Mouse (Mus musculus): Measurements from ENCODE around the gene Ankrd35. TPM values are rescaled to one million over a fixed set of nuclear protein-coding genes. Genes with fewer than 3 reads are reported as not detected.
A peak's percentile ranks its signal among the peaks of the same experiment; 100 is the strongest.
"Not testable (repeated sequence)": the region's sequence is repeated elsewhere in the genome, so short reads cannot be mapped to it uniquely, and the experiment has no call there.

The Ankrd35 gene
- polyA plus RNA-seq, 1 experiment from 2014 or later: 2.8 TPM

DNA sequence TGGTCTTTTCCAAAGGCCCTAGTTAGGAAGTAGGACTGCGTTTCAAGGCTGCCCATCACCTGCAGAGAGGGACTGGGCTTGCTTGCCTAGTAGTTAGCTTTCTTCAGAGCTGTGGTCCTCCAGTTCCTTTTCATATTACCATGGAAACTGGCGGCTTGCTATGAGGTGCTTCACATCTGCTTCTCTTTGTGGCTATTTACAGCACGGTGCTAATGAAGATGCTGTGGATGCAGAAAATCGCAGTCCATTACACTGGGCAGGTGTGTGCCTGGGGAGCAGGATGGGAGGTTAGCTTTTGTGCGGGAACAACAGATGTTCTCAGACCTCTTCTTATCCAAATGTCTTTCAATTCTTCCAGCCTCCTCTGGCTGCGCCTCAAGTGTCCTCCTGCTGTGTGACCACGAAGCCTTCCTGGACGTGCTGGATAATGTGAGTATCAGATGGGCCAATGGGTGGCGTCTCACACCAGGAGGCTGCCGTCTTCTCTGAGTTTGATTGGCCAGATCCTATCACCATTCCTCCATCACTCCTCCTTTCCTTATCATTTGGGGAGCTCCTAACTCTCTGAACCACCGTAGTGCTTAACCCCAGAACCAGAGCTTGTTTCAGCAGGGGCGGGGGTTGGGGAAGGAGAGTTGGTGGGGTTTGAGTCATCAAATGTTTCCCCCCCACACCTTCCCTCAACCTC, 10.5 kb downstream of the Ankrd35 start:
- Histone ChIP-seq H3K36me3 (ENCODE audit: control insufficient read depth, insufficient read depth, low read length) (no peaks in the 10 kb centered on the region), H3K9ac (ENCODE audit: low read depth, low read length) (no peak overlapping the region; the same call in 1 of the 2 replicates), H3K27ac (ENCODE audit: low read depth, low read length) (no peak overlapping the region), H3K9me3 (ENCODE audit: control insufficient read depth, low read length) (no peaks in the 10 kb centered on the region), H3K4me1 (ENCODE audit: control insufficient read depth, insufficient read depth, low read depth, low read length) (peaks cover 3% of the 10 kb centered on the region; the same call in 1 of the 2 replicates), H3K4me3 (ENCODE audit: low read length) (no peak overlapping the region), H3K27me3 (replicated peaks; ENCODE audit: control insufficient read depth, insufficient read depth, low read length) (peaks cover 2% of the 10 kb centered on the region; the same call in 1 of the 2 replicates), H3K4me2 (ENCODE audit: low read length) (no peak overlapping the region)
- WGBS: 15% methylated on average over 12 of the region's 12 CpGs
- ATAC-seq: peak; percentile 67

DNA sequence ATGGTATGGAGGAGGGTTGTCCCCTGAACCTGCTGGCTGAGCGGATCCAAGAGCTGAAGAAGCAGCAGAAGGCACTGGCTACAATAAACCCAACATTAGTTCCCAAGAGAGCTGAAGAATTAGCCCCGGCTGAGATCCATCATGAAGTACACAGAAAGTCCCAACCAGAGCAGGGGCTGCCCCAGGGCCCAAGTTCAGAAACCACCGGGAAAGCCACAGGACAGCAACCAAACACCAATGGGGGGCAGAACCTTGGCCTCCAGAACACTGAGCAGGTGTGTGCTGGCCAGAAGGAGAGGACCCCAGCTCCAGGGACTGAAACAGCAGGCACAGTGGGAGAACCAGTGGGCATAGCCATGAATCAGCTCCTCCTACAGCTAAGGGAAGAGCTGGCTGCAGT, 13.6 kb downstream of the Ankrd35 start:
- peaks cover 3% of the 10 kb centered on the region; the same call in 1 of the 2 replicates for H3K4me1 ChIP-seq (ENCODE audit: control insufficient read depth, insufficient read depth, low read depth, low read length)
- no peak overlapping the region for H3K4me3 ChIP-seq (ENCODE audit: low read length)
- H3K36me3 ChIP-seq (ENCODE audit: control insufficient read depth, insufficient read depth, low read length): no peaks in the 10 kb centered on the region
- no peak overlapping the region for H3K4me2 ChIP-seq (ENCODE audit: low read length)
- no peak overlapping the region for H3K27ac ChIP-seq (ENCODE audit: low read depth, low read length)
- no peaks in the 10 kb centered on the region for H3K9me3 ChIP-seq (ENCODE audit: control insufficient read depth, low read length)
- H3K9ac ChIP-seq (ENCODE audit: low read depth, low read length): no peak overlapping the region
- ATAC-seq: no peak
- WGBS: 89% methylated on average over 3 of the region's 3 CpGs
- peaks cover 2% of the 10 kb centered on the region; the same call in 1 of the 2 replicates for H3K27me3 ChIP-seq (replicated peaks; ENCODE audit: control insufficient read depth, insufficient read depth, low read length)

- Histone ChIP-seq H3K27me3 (replicated peaks; ENCODE audit: control insufficient read depth, insufficient read depth, low read length) (peaks cover 2% of the 10 kb centered on the region; the same call in 1 of the 2 replicates), H3K4me2 (ENCODE audit: low read length) (peak overlapping the region; percentile 37), H3K9ac (ENCODE audit: low read depth, low read length) (peak overlapping the region; percentile 20; the same call in 1 of the 2 replicates), H3K27ac (ENCODE audit: low read depth, low read length) (no peak overlapping the region), H3K36me3 (ENCODE audit: control insufficient read depth, insufficient read depth, low read length) (no peaks in the 10 kb centered on the region), H3K4me1 (ENCODE audit: control insufficient read depth, insufficient read depth, low read depth, low read length) (peaks cover 3% of the 10 kb centered on the region; the same call in 1 of the 2 replicates), H3K9me3 (ENCODE audit: control insufficient read depth, low read length) (no peaks in the 10 kb centered on the region), H3K4me3 (ENCODE audit: low read length) (peak overlapping the region; percentile 21; the same call in 1 of the 2 replicates)
- no peak for ATAC-seq
- WGBS: 63% methylated on average over 17 of the region's 17 CpGs
Measured at GRCm38 (mm10) chr3:96684151-96684821, 14.4 kb downstream of the Ankrd35 start.

DNA sequence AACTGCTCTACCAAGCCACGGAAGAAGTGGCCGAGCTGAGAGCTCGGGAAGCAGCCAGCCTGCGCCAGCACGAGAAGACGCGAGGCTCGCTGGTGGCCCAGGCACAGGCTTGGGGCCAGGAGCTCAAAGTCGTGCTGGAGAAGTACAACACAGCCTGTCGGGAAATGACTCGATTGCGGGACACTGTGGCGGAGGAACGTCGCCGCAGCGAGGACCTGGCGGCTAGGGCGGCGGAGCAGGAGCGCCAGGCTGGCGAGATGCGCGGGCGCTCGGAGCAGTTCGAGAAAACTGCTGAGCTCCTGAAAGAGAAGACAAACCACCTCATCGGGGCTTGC, 14.9 kb downstream of the Ankrd35 start:
- peaks cover 2% of the 10 kb centered on the region; the same call in 1 of the 2 replicates for H3K27me3 ChIP-seq (replicated peaks; ENCODE audit: control insufficient read depth, insufficient read depth, low read length)
- peak overlapping the region; percentile 21 for H3K4me3 ChIP-seq (ENCODE audit: low read length)
- 47% methylated on average over 28 of the region's 28 CpGs for WGBS
- ATAC-seq: no peak
- H3K4me2 ChIP-seq (ENCODE audit: low read length): peak overlapping the region; percentile 37
- H3K27ac ChIP-seq (ENCODE audit: low read depth, low read length): no peak overlapping the region
- H3K36me3 ChIP-seq (ENCODE audit: control insufficient read depth, insufficient read depth, low read length): no peaks in the 10 kb centered on the region
- H3K9ac ChIP-seq (ENCODE audit: low read depth, low read length): peak overlapping the region; percentile 20; the same call in 1 of the 2 replicates
- H3K4me1 ChIP-seq (ENCODE audit: control insufficient read depth, insufficient read depth, low read depth, low read length): peaks cover 3% of the 10 kb centered on the region; the same call in 1 of the 2 replicates
- H3K9me3 ChIP-seq (ENCODE audit: control insufficient read depth, low read length): no peaks in the 10 kb centered on the region

DNA sequence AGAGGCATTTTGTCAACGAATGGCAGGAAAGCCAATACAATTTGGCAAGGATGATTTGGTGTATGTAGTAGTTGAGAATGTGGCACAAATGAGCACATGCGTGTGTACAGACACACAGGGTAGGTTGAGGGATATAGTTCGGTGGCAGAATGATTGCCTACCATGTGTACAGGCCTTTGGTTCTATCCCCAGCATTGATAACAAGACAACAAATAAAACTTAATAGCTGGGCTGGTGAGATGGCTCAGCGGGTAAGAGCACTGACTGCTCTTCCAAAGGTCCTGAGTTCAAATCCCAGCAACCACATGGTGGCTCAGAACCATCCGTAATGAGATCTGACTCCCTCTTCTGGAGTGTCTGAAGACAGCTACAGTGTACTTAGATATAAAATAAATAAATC, 16.1 kb downstream of the Ankrd35 start:
- WGBS: 95% methylated on average over 5 of the region's 5 CpGs
- not testable (repeated sequence) for H3K4me3 ChIP-seq (ENCODE audit: low read length); H3K4me1 ChIP-seq (ENCODE audit: control insufficient read depth, insufficient read depth, low read depth, low read length); H3K27me3 ChIP-seq (replicated peaks; ENCODE audit: control insufficient read depth, insufficient read depth, low read length); H3K4me2 ChIP-seq (ENCODE audit: low read length); H3K27ac ChIP-seq (ENCODE audit: low read depth, low read length); H3K9ac ChIP-seq (ENCODE audit: low read depth, low read length); ATAC-seq; H3K36me3 ChIP-seq (ENCODE audit: control insufficient read depth, insufficient read depth, low read length); H3K9me3 ChIP-seq (ENCODE audit: control insufficient read depth, low read length)

DNA sequence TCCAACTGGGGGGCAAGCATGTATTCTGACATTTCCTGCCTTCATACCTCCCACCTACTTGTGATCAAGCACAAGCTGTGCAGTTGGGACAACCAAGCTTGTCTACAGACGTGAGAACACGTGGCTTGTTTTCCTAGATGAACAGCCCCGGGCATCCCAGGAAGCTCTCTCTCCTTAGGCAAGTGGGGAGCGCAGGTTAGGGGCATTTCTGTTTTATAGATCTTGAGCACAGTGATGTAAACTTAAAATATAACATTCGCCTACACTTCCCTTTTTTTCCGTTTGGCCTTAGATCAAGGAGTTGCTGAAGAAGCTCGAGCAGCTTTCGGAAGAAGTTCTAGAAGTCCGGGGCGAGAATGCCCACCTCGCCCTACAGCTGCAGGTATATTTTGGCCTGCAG, 18.9 kb downstream of the Ankrd35 start:
- no peak overlapping the region for H3K4me2 ChIP-seq (ENCODE audit: low read length)
- no peak overlapping the region for H3K4me3 ChIP-seq (ENCODE audit: low read length)
- peaks cover 2% of the 10 kb centered on the region; the same call in 1 of the 2 replicates for H3K27me3 ChIP-seq (replicated peaks; ENCODE audit: control insufficient read depth, insufficient read depth, low read length)
- no peaks in the 10 kb centered on the region for H3K9me3 ChIP-seq (ENCODE audit: control insufficient read depth, low read length)
- H3K36me3 ChIP-seq (ENCODE audit: control insufficient read depth, insufficient read depth, low read length): no peaks in the 10 kb centered on the region
- no peak overlapping the region for H3K27ac ChIP-seq (ENCODE audit: low read depth, low read length)
- 83% methylated on average over 11 of the region's 11 CpGs for WGBS
- no peak overlapping the region for H3K9ac ChIP-seq (ENCODE audit: low read depth, low read length)
- no peaks in the 10 kb centered on the region for H3K4me1 ChIP-seq (ENCODE audit: control insufficient read depth, insufficient read depth, low read depth, low read length)
- no peak for ATAC-seq

- Histone ChIP-seq H3K4me3 (ENCODE audit: low read length) (no peak overlapping the region), H3K27ac (ENCODE audit: low read depth, low read length) (no peak overlapping the region), H3K9ac (ENCODE audit: low read depth, low read length) (no peak overlapping the region), H3K9me3 (ENCODE audit: control insufficient read depth, low read length) (no peaks in the 10 kb centered on the region), H3K4me1 (ENCODE audit: control insufficient read depth, insufficient read depth, low read depth, low read length) (no peaks in the 10 kb centered on the region), H3K36me3 (ENCODE audit: control insufficient read depth, insufficient read depth, low read length) (no peaks in the 10 kb centered on the region), H3K27me3 (replicated peaks; ENCODE audit: control insufficient read depth, insufficient read depth, low read length) (no peaks in the 10 kb centered on the region), H3K4me2 (ENCODE audit: low read length) (no peak overlapping the region)
- ATAC-seq: no peak
- 57% methylated on average over 3 of the region's 3 CpGs for WGBS
Measured at GRCm38 (mm10) chr3:96690298-96690697, 20.4 kb downstream of the Ankrd35 start.

DNA sequence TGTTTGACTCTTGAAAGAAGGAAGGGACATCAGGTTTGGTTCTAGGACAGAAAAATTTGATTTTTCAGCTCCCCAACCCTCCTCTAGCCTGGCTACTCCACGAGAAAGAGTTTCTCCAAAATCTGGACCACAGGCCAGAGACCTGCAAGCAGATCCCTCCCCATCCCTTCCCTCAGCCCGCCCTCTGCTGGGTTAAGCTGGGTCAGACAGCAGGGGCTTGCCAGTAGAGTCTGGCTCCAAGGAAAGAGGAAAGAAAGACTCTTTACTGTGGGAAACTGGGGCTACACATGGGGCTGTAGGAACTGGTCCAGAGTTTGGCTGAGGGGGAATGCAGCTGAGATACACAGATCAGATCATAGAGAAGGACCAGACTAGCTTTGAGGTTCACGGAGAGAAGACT, 22.6 kb downstream of the Ankrd35 start:
- Histone ChIP-seq H3K4me2 (ENCODE audit: low read length) (no peak overlapping the region), H3K36me3 (ENCODE audit: control insufficient read depth, insufficient read depth, low read length) (no peaks in the 10 kb centered on the region), H3K9ac (ENCODE audit: low read depth, low read length) (no peak overlapping the region), H3K27me3 (replicated peaks; ENCODE audit: control insufficient read depth, insufficient read depth, low read length) (no peaks in the 10 kb centered on the region), H3K27ac (ENCODE audit: low read depth, low read length) (no peak overlapping the region), H3K4me1 (ENCODE audit: control insufficient read depth, insufficient read depth, low read depth, low read length) (peaks cover 5% of the 10 kb centered on the region), H3K4me3 (ENCODE audit: low read length) (no peak overlapping the region), H3K9me3 (ENCODE audit: control insufficient read depth, low read length) (no peaks in the 10 kb centered on the region)
- WGBS: 26% methylated on average over 3 of the region's 3 CpGs
- ATAC-seq: no peak

DNA sequence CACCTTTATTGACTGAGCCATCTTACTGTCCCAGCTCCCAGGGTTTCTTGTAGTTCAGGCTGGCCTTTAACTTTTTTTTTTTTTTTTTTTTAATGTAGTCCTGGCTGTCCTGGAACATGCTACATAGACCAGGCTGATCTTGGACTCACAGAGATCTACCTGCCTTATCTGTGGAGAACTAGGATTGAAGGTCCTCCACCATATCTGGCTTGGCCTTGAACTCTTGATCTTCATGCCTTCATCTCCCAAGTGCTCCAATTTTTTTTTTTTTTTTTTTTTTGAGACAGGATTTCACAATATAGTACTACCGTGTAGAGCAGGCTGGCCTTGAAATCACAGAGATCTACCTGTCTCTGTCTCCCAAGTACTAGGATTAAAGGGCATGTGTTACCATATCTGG, 23.6 kb downstream of the Ankrd35 start:
- WGBS: 88% methylated on average over 1 of the region's 1 CpGs

More for the DNA sequence above, 23.6 kb downstream of the Ankrd35 start:
- Histone ChIP-seq H3K36me3 (ENCODE audit: control insufficient read depth, insufficient read depth, low read length) (no peaks in the 10 kb centered on the region), H3K4me3 (ENCODE audit: low read length) (no peak overlapping the region), H3K9me3 (ENCODE audit: control insufficient read depth, low read length) (no peaks in the 10 kb centered on the region), H3K4me1 (ENCODE audit: control insufficient read depth, insufficient read depth, low read depth, low read length) (peaks cover 12% of the 10 kb centered on the region), H3K27ac (ENCODE audit: low read depth, low read length) (no peak overlapping the region), H3K27me3 (replicated peaks; ENCODE audit: control insufficient read depth, insufficient read depth, low read length) (no peaks in the 10 kb centered on the region), H3K4me2 (ENCODE audit: low read length) (no peak overlapping the region), H3K9ac (ENCODE audit: low read depth, low read length) (no peak overlapping the region)
- no peak for ATAC-seq
